Mouse (Mus musculus) monocyte, adult 2 months (primary cell): ENCODE data around the gene Tapbpl.

ENCODE experiments used
- DNase-seq, 2 experiments: peaks; one replicate each; pipeline ENCODE4 v3.0.0; 2022; ENCODE audit warnings: low spot score in 2 of 2, low read depth in 1 of 2

Tapbpl gene

DNA sequence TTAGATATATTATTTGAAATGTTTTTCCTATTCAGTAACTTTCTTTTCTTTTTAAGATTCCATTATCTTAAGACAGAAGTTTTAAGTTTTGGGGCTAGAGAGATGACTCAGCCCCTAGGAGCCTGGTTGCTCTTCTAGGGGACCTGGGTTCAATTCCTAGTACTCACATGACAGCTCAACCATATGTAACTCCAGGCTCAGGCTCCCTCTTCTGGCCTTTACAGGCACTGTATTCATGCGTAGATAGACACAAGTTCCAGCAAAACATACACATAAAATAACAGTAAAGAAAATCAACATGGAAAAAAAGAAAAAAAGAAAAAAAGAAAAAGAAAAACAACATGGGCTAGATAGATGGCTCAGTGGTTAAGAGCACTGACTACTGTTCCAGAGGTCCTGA, 21.2 kb downstream of the Tapbpl start:
- DNase-seq = no peak

DNA sequence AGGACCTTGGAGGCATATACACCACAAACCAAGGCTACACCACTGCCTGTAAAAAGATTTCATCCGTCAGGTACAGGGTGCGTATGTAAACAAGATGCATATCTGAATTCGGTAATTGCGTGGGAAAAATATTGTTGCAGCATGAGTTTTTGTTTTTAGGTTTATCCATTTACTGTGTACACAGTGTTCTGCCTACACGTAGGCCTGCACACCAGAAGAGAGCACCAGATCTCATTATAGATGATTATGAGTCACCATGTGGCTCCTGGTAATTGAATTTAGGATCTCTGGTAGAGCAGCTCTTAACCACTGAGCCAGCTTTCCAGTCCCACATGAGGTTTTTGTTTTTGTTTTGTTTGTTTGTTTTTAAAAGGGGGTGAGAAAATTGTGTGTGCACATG, 34.5 kb downstream of the Tapbpl start:
- DNase-seq = no peak

DNA sequence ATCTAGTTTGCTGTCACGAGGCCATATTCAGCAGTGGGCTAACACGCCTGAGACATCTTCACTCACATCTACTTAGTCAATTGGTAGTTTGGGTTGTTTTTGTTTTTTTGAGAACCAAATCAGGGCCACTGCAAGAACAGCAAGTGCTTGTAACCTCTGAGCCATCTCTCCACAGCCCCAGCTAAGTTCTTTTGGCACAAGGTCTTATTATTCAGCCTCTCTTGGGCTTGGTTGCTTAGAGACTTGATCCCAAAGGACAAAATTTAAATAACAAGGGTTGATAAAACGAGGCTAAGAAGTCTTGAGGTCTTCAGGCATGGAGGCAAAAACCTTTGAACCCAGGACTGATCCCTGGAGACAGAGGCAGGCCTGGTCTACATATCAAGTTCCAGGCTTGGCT, 35.4 kb downstream of the Tapbpl start:
- no peak for DNase-seq

DNA sequence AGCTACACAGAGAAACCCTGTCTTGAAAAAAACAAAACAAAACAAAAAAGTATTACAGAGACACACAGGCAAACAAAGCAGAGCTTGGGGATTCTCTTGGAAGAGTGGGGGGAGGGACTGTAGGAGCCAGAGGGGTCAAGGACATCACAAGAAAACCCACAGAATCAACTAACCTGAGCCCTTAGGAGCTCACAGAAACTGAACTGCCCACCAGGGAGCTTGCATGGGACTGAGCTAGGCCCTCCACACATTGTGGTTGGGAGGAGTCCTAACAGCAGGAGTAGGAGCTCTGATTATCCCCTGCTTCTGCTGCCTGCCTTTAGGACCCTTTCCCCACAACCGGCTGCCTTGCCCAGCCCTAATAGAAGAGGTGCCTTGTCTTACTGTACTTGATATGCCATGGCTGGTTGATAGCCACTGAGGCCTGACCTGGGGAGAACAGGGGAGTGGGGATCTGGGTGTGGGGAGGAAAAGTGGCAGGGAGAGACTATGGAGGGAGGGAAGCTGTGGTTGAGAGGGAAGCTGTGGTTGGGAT, 36.1 kb downstream of the Tapbpl start:
- DNase-seq = no peak

DNA sequence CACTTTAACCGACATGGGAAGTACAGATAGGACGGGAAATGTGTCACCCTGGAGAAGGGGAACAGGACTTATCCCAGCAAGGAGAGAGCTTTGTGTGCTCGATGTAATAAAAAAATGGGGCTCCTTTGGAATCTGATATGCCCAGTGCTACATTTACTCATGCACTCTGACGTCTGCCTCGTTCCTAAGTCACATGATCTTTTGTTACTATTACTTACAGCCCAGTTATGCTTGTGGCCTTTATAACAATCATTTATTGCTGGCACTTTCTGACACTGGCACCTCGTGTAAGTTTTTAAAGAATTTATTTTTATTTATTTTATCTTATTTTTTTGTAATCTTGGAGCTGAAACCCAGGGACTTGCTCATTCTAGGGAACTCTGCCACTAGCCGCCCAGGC, 38.3 kb downstream of the Tapbpl start:
- DNase-seq = no peak

DNA sequence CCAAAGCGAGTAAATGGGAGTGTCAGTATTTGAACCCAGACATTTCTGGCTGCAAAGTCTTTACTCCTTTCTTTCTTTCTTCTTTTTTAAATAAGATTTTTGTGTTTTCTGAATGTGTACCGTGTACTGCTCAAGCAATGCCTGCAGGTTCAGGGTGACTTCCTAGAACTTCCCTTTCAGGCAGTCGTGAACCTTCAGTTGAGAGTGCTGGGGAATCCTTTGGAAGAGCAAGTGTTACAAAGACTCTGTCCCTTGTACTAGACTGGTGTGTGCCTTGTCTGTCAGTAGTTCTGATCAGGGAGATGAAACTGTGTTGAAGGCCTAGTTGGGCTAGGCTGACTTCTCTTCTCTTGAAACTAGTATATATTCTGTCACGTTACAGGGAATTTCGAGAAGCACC, 38.8 kb downstream of the Tapbpl start:
- DNase-seq = no peak

DNA sequence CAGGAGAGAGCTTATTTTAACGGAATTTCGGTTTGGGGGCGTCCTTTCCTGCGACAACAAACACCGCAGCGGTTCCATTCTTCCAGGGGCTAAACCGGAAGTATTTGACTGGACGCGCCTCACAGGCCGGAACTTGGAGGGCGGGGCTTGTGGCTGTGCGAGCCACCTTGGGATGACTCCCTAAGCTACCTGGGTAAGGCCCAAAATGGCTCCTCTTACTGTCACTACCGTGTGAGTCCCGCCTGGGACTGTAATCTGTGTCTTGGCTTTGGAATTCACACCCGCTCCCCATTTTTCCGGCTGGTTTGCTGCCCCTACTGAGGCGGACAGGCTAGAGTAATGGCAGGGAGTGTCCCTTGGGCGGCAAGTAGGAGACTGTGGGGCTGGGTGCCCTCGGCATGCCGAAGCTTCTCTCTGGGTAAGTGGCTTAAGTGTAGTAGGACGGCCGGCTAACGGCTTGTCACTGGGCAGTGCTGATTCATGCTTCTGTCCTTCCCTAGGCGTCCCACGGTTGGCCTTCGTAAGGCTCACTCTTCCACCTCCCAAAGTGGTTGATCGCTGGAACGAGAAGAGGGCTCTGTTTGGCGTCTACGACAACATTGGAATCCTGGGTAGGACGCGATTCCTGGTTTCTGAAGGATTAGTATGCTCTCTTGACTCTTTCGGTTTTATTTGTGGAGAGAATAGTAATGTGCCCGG, 39.5 kb downstream of the Tapbpl start:
- DNase-seq = peak; percentile 66 to 72

DNA sequence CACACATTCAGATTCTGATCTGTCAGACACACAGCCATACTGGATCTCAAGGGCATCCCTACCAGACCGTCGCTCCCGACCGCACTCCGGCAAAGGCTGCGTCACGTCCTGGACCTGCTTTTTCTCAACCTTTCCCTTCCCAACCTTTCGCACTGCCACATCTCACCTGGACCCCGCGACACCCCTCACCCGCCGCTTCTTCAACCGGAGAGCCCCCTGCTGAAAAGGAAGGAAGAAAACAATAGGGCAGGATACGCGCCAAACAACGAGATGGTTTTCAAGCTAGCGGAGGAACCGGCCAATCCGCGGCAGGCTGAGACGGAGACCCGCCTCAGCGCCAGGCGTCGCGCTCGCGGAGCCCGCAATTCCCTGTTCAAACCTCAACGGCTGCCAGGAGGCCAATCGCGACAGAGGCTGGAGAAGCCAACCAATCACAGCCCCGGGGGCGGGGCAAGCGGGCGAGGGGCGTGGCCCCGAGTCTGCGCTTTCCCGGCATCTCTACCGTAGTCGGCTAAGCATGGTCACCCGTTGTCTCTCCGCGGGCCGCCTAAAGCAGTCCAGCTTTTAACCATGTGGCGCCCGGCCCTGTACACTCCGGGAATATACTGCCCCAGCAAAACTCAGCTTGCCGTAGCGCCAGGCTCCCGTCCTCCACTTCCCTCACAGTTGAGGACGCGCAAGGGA, 40.2 kb downstream of the Tapbpl start, which contains the start of the genes Ncapd2 and Mrpl51:
TSS of gene Ncapd2 (minus strand) at position 370 of the 684 bp plus-strand sequence.
TSS of gene Mrpl51 (plus strand) at position 470 of the 684 bp plus-strand sequence.
- DNase-seq = peak; percentile 89

DNA sequence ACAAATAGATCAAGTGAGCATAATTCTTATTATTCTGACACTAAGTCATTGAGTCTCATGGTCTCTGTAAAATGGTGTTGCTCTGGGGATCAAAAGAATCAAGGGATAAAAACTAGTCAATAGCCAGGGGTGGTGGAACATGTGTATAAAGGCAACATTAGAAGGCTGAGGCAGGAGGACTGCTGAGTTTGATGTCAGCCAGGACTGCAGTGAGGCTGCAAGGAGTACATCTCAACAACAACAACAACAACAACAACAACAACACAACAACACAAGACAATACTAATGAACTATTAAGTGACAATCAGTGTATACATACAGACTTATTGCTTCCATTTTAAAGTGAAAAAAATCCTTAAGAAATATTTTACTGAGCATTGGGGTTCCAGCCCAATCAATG, 40.8 kb downstream of the Tapbpl start:
- DNase-seq = no peak

DNA sequence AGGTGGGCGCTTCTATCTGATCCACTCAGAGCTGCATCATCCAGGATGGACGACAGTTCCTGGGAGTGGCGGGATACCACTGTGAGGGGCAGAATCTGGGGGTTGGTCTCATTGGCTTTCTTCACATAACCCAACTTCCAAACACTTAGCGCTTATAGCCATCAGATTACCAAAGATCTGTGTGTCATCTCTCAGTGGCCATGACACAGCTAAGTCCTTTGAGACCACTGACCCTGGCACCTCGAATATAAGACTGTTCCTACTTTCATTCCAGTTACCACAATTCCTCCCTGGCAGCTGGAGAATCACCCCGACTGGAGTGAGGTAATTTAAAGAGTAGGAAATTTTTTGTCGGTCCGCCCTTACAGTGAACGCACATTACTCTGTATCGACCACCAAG, 45.5 kb downstream of the Tapbpl start:
- no peak for DNase-seq

DNA sequence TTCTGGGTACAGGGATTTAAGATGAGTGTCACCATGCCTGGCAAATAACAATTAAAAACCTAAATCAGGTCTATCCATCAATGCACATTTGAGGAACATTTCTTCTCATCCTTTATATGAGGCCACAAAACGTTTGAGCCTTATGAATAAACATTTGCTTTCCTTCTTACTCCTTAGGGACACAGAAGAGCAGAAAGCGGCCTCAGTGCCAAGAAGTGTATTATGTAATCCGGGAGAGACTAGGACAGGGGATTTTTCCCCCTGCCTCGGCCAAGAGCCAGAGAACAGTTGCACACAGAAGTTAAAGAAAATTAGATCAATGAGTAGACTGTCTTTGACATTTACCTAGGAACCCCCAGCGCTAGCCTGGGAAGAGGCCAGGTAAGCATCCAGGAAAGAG, 49.5 kb downstream of the Tapbpl start:
- no peak for DNase-seq

DNA sequence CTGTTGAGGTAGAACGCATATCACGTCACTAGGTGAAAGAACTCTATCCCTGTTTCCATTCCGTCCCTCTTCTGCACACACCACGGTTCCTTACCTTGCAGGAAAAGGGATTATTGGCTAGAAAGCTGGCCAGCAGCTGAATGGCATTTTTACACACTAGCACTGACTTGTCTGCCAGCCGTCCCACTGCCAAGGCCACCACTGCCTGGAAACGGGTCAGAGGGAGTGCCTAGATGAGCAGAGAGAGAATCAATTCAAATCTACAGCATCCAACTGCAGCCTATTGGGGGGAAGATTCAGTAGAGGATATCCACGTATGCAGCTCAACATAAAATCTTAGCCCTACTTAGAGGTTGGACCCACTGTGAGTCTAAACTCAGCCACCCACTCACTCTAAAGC, 52.1 kb downstream of the Tapbpl start:
- no peak for DNase-seq

DNA sequence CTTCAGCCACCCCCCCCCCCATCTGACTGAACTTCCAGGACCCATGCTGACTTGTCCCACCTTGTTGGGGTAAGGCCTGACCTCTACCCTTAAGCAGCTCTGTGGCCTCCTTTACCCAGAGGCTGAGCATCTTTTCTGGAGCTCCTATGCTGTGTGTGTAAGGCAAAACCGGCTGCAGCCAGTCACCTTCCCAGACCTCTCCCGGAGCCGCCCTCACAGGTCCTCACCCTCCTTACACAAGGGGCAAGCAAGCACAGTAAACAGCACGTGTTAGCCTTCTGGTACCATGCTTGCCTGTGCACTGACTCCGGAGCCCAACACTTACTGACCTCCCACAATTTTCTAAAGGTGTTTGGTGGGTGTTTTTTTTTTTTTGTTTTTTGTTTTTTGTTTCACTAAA, 56.2 kb downstream of the Tapbpl start:
- no peak for DNase-seq
